ENCODE assay signal across 8 mouse cellular contexts in the genomic region with DNA sequence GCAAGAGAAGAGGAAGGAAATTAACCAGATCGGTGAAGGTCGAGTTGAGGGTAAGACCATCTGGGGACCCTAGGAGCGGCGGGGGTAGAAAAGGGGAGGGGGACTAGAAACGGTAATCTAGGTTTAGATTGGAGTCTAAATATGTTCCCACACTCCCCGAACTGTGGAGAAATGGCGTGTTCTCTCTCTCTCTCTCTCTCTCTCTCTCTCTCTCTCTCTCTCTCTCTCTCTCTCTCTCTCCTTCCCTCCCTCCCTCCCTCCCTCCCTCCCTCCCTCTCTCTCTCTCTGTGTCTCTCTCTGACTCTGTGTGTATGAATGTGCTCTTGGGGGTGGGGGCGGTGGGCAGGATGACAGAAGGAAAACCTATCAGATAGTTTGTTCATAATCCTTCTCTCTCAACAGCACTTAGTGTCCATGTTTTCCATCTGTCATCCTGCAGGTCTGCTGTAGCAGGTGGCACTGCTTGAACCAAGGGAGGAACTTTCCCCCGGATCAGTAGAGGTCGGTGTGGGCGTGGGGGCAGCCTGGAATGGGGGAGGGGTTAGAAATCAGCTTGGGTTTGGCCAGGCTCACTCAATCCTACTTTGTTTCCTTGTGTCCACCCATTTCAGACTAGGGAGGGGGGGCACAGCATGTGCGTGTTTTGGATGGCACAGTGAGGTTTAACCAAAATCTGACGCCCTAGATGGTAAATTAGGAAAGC. TPM values are rescaled to one million over a fixed set of nuclear protein-coding genes. Genes with fewer than 3 reads are reported as not detected.
A peak's percentile ranks its signal among the peaks of the same experiment; 100 is the strongest.
DNase-seq lines count a peak whose midpoint lies in the region; ATAC-seq and TF ChIP-seq lines count a peak whose summit lies in the region.

No protein-coding gene starts in this region.

- peak overlapping the region; percentile 67 for H3K4me3 ChIP-seq in hindbrain, embryonic 10.5 days
- H3K4me3 ChIP-seq in lung, postnatal 0 days (ENCODE audit: low read depth, low read length), result peak overlapping the region; percentile 59

- peaks cover 11% of the 10 kb centered on the region for H3K4me1 ChIP-seq in hindbrain, embryonic 10.5 days (replicated peaks)
- no peaks in the 10 kb centered on the region for H3K4me1 ChIP-seq in lung, postnatal 0 days (ENCODE audit: insufficient read depth, low read depth, low read length)

- no peak for ATAC-seq in lung, postnatal 0 days
- no peak for ATAC-seq in activated CD4-positive, CD25-positive, alpha-beta regulatory T cell, adult 4 months
- no peak for ATAC-seq in inflammation-experienced regulatory T-cells, adult 6 months
- ATAC-seq in CD4-positive, CD25-positive, alpha-beta regulatory T cell, adult 4 months, result no peak

- H3K27ac ChIP-seq in hindbrain, embryonic 10.5 days, result peak overlapping the region; percentile 86
- 0 out of 2 replicates have a peak overlapping the region, but pooled peaks have one; percentile 57 for H3K27ac ChIP-seq in lung, postnatal 0 days (ENCODE audit: low read length)

- DNase-seq in lung, adult 18-20 months, result peak; percentile 3 to 6
- no peak for DNase-seq in lung, postnatal 4 days
- DNase-seq in cerebellum, adult 9-11 months, result peak; percentile 36
- peak; percentile 8 for DNase-seq in hindbrain, embryonic 10.5 days (ENCODE audit: low spot score)
- DNase-seq in lung, postnatal 0 days (ENCODE audit: low spot score), result peak; percentile 18

- no peak for TF ChIP-seq EP300 in lung, postnatal 0 days (IDR thresholded peaks at IDR 0.05)

- 28% methylated on average over 13 of the region's 13 CpGs for WGBS in hindbrain, embryonic 10.5 days
- WGBS in lung, postnatal 0 days, result 20% methylated on average over 12 of the region's 13 CpGs

- H3K4me2 ChIP-seq in lung, postnatal 0 days (replicated peaks; ENCODE audit: low read depth, low read length), result peak overlapping the region; percentile 48

- no peaks in the 10 kb centered on the region for H3K36me3 ChIP-seq in hindbrain, embryonic 10.5 days
- H3K36me3 ChIP-seq in lung, postnatal 0 days (ENCODE audit: insufficient read depth, low read length), result no peaks in the 10 kb centered on the region

- peak overlapping the region; percentile 41 for H3K9ac ChIP-seq in lung, postnatal 0 days (replicated peaks; ENCODE audit: low read depth)

- H3K27me3 ChIP-seq in hindbrain, embryonic 10.5 days (ENCODE audit: insufficient read depth, poor library complexity, severe bottlenecking), result peaks cover 42% of the 10 kb centered on the region
- H3K27me3 ChIP-seq in lung, postnatal 0 days (replicated peaks; ENCODE audit: insufficient read depth, low read length), result no peaks in the 10 kb centered on the region

- TF ChIP-seq CTCF in lung, postnatal 0 days (IDR thresholded peaks at IDR 0.05), result no peak

- H3K9me3 ChIP-seq in hindbrain, embryonic 10.5 days, result no peaks in the 10 kb centered on the region
- no peaks in the 10 kb centered on the region for H3K9me3 ChIP-seq in lung, postnatal 0 days (ENCODE audit: low read length)

RNA-seq across cellular contexts. Expression of a gene that starts 1.0 kb away (rescaled TPM):
- 47.7 and 57.1 TPM in 2 replicates for polyA plus RNA-seq in hindbrain, embryonic 10.5 days (2016; fragmentation: Nextera tagmentation; extraction: Ambion mirVana)
- 46.4 and 56.2 TPM in 2 replicates for polyA plus RNA-seq in lung, postnatal 0 days (2015; fragmentation: Nextera tagmentation; extraction: Ambion mirVana)
- polyA plus RNA-seq in activated CD4-positive, CD25-positive, alpha-beta regulatory T cell, adult 4 months (2017; shearing (Covaris generic)), result 10 to 100 TPM in 1 of 2 experiments, 1 to 10 TPM in 1; 5.9 to 11.8 TPM
- 10 to 100 TPM in 2 of 3 experiments, 1 to 10 TPM in 1; 9.8 to 15.9 (median 12.1) TPM for polyA plus RNA-seq in inflammation-experienced regulatory T-cells, adult 6 months (2017; shearing (Covaris generic))
- 10 to 100 TPM; 12.5 to 18.9 TPM for polyA plus RNA-seq in CD4-positive, CD25-positive, alpha-beta regulatory T cell, adult 4 months (2017; shearing (Covaris generic))

RNA-seq across cellular contexts. Expression of a gene that starts 6.2 kb away (rescaled TPM):
- polyA plus RNA-seq in hindbrain, embryonic 10.5 days (2016; fragmentation: Nextera tagmentation; extraction: Ambion mirVana), result 15.7 and 16.1 TPM in 2 replicates
- polyA plus RNA-seq in lung, postnatal 0 days (2015; fragmentation: Nextera tagmentation; extraction: Ambion mirVana), result 11.9 and 13.1 TPM in 2 replicates
- polyA plus RNA-seq in activated CD4-positive, CD25-positive, alpha-beta regulatory T cell, adult 4 months (2017; shearing (Covaris generic)), result 1 to 10 TPM in 1 of 2 experiments, under 1 TPM in 1; 0.93 to 2.3 TPM
- 1 to 10 TPM in 2 of 3 experiments, under 1 TPM in 1; 0.80 to 2.5 (median 1.7) TPM for polyA plus RNA-seq in inflammation-experienced regulatory T-cells, adult 6 months (2017; shearing (Covaris generic))
- polyA plus RNA-seq in CD4-positive, CD25-positive, alpha-beta regulatory T cell, adult 4 months (2017; shearing (Covaris generic)), result 1 to 10 TPM; 1.3 to 1.9 TPM

RNA-seq across cellular contexts. Expression of a gene that starts 39.7 kb away (rescaled TPM):
- polyA plus RNA-seq in hindbrain, embryonic 10.5 days (2016; fragmentation: Nextera tagmentation; extraction: Ambion mirVana), result 41.8 and 47.0 TPM in 2 replicates
- 33.3 and 37.3 TPM in 2 replicates for polyA plus RNA-seq in lung, postnatal 0 days (2015; fragmentation: Nextera tagmentation; extraction: Ambion mirVana)
- 1 to 10 TPM; 1.3 to 2.2 TPM for polyA plus RNA-seq in activated CD4-positive, CD25-positive, alpha-beta regulatory T cell, adult 4 months (2017; shearing (Covaris generic))
- 1 to 10 TPM in 2 of 3 experiments, under 1 TPM in 1; 0.54 to 4.6 (median 1.4) TPM for polyA plus RNA-seq in inflammation-experienced regulatory T-cells, adult 6 months (2017; shearing (Covaris generic))
- 1 to 10 TPM; 2.7 to 3.7 TPM for polyA plus RNA-seq in CD4-positive, CD25-positive, alpha-beta regulatory T cell, adult 4 months (2017; shearing (Covaris generic))

RNA-seq across cellular contexts. Expression of a gene that starts 51.6 kb away (rescaled TPM):
- 79.2 and 86.4 TPM in 2 replicates for polyA plus RNA-seq in hindbrain, embryonic 10.5 days (2016; fragmentation: Nextera tagmentation; extraction: Ambion mirVana)
- polyA plus RNA-seq in lung, postnatal 0 days (2015; fragmentation: Nextera tagmentation; extraction: Ambion mirVana), result 24.0 and 29.7 TPM in 2 replicates
- polyA plus RNA-seq in activated CD4-positive, CD25-positive, alpha-beta regulatory T cell, adult 4 months (2017; shearing (Covaris generic)), result 1 to 10 TPM; 5.0 to 8.9 TPM
- polyA plus RNA-seq in inflammation-experienced regulatory T-cells, adult 6 months (2017; shearing (Covaris generic)), result 10 to 100 TPM in 1 of 3 experiments, 1 to 10 TPM in 2; 2.5 to 11.0 (median 9.6) TPM
- polyA plus RNA-seq in CD4-positive, CD25-positive, alpha-beta regulatory T cell, adult 4 months (2017; shearing (Covaris generic)), result 10 to 100 TPM in 1 of 2 experiments, 1 to 10 TPM in 1; 7.5 to 15.3 TPM

Comparison
In these comparisons a context has a peak if more than half of its experiments do, and no peak if none do; other contexts are left out.
1. DNase-seq: peak in lung, adult 18-20 months (2 of 2), cerebellum, adult 9-11 months (single experiment), hindbrain, embryonic 10.5 days (single experiment) and lung, postnatal 0 days (single experiment); none in lung, postnatal 4 days (0 of 2).